Mouse (Mus musculus) layer of hippocampus, adult 9-11 months (tissue): ENCODE results near the gene Mrps33.

Experiments
- DNase-seq: peaks from one replicate; pipeline ENCODE4 v3.0.0; 2022

Mrps33 gene

GRCm38 (mm10) chr6:39810612-39811116 lies at the start of gene Mrps33:
Mrps33 (minus strand) TSS chr6:39810988.
- peak; percentile 98 for DNase-seq

GRCm38 (mm10) chr6:39849667-39850066 lies 38.9 kb upstream of the Mrps33 start:
- no peak for DNase-seq

- DNase-seq = no peak
These were observed 38.0 kb upstream of the Mrps33 start for GRCm38 (mm10) chr6:39848766-39849165.

DNA sequence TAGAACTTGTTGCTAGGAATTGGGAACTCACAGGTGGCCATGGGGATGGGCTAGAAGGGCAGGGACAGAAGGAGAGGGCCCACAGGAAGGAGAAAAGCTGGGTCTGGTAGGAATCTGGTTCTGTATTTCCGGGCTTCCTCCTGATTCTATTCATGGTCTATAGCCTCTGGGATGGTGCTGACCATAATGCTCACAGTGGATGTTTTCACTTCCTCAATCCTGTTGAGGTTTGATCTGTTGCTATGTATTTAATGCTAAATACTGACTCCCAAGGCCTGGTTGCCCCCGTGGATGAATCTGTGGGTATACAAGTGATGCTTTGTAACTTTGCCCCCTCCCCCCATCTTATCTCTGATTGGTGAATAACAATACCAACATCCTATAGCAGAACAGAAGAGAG lies 36.8 kb upstream of the Mrps33 start:
- DNase-seq = no peak

- DNase-seq = no peak
These were observed 33.0 kb upstream of the Mrps33 start for GRCm38 (mm10) chr6:39843698-39844342.

- DNase-seq = no peak
These were observed 17.9 kb upstream of the Mrps33 start for GRCm38 (mm10) chr6:39828736-39829135.

GRCm38 (mm10) chr6:39821241-39821640 lies 10.5 kb upstream of the Mrps33 start:
- DNase-seq = no peak

- no peak for DNase-seq
These were observed 8.1 kb upstream of the Mrps33 start for GRCm38 (mm10) chr6:39818922-39819321.

- no peak for DNase-seq
These were observed 2.3 kb downstream of the Mrps33 start for GRCm38 (mm10) chr6:39808511-39808910.

DNA sequence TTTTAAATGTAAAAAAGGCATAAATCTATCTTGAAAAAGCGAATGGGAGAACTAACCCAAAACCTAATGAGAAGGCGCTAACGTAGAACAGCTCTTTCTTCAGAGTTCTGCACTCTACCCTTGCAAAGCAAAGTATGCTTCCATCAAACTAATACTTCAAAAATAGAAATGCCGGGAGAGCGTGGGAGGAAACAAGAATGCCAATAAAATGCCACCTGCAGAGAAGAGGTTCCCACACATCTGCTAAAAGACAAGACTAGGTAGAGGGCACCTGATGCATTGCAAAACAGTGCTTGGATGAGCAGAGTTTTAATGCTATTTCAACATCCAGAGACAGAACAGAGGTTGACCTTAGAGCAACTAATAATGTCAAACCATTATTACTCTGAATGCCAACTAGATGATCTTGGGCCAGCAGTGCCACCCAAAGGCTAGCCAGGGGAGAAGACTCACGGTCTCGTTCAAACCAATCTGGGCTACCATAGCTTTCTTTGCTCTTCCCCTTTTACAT lies 3.7 kb downstream of the Mrps33 start:
- no peak for DNase-seq

DNA sequence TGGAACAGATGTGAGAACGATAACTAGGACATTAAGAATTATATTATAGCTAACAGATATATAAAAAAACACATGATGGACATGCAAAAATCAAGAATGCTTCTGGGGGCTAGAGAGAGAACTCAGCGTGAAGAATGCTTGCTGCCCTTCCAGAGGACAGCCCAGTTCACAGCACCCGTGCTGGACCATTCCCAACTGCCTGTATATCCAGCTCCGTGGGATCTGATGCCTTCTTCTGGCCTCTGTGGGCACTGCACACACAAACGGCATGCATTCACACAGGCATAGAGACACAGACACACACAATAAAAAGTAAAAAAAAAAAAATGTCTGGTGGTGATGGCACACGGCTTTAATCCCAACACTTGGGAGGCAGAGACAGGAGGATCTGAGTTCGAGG lies 4.5 kb downstream of the Mrps33 start:
- DNase-seq = no peak

- no peak for DNase-seq
These were observed 4.9 kb downstream of the Mrps33 start for GRCm38 (mm10) chr6:39805916-39806315.

DNA sequence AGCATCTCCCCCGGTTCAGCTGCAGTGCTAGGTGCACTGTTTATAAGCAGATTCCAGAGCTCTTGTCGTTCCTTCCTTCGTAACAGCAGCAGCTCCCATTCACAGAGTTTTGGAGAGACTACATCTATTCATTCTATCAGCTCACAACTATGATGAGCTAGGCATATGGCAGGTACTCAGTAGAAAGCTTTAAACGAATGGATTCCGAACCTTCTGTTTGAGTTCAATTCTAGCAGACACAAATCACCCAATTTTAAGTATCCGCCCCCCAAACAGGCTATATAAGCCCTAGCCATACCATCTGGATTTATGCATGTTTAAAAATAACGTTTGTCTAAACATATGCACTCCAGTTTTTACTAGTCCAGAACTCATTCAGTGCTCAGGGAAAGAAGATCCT lies 9.8 kb downstream of the Mrps33 start:
- no peak for DNase-seq

GRCm38 (mm10) chr6:39797076-39797475 lies 13.7 kb downstream of the Mrps33 start:
- peak; percentile 51 for DNase-seq

GRCm38 (mm10) chr6:39796150-39796549 lies 14.6 kb downstream of the Mrps33 start:
- DNase-seq = no peak

GRCm38 (mm10) chr6:39791806-39792205 lies 19.0 kb downstream of the Mrps33 start:
- DNase-seq = no peak

GRCm38 (mm10) chr6:39788408-39788807 lies 22.4 kb downstream of the Mrps33 start:
- DNase-seq = no peak

GRCm38 (mm10) chr6:39787783-39788182 lies 23.0 kb downstream of the Mrps33 start:
- DNase-seq = no peak

DNA sequence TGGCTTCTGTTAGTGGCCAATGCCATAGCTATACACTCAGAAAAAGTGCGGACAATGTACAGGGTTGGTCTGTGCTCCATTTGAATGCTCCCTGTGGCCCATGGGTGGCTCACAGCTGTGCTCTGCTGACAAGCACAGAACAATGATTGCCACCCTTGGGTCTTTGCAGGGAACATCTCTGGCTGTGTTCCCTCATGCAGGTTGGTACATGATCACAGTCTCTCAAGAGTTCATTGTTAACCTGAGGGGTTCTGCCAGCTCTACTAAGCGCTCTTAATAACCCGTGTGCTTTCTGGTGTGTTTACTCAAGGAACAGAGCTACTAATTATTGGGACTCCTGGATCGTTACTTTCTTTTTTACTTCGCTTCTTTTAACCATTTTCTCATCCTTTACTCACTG lies 24.8 kb downstream of the Mrps33 start:
- DNase-seq = no peak

GRCm38 (mm10) chr6:39783521-39783920 lies 27.3 kb downstream of the Mrps33 start:
- no peak for DNase-seq

DNA sequence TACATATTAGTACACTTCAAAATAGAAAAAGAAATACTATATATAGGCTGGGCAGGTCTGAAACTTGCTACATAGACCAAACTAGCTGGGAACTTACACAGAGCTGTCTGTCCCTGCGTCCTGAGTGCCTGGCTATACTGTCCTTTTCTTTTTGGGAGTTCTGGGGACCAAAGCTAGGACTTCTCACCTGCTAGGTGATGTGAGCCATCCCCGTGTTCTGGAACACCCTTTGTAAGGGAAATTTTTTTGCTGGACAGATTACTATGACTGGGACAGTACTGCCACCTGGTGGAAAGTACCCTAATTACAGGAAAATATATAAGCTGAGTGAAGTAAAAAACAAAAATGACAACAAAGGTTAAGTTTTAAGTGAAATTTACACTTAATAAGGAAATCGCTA lies 28.2 kb downstream of the Mrps33 start:
- DNase-seq = no peak

DNA sequence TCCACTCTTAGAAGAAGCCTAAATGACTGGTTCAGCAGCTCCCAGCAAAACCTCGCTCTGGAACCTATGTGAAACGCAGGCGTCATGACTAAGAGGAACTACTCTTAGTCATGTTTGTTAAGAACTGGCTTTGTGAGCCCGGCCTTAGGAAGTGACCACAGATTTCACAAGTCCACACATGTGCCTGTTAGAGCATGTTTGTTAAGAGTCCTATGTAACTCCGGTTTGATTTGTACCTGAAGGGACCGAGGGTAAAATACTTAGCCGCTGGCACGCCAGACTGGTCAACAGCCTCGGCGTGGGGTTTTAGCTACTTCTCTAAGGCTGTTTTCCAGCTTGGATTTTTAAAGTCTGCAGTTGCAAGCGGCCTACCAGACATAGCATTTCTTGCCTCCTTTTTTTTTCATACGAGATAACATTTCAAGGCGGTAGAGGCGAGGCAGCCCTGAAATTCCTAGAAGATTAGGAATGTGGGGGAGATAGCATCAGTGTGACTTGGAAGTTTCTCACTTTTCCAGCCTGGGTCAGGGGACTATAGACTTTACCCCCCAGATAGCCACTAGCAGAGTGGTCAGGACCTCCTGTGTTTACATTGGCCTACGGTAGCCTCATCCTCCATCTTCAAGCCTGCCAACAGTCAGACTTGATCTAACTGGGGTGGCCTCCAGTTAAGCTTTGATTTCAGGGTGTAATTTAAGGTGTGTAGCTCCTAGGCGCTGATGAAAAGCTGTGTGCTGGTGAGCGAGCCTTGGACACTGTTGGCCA lies 28.8 kb downstream of the Mrps33 start:
- peak; percentile 14 for DNase-seq

DNA sequence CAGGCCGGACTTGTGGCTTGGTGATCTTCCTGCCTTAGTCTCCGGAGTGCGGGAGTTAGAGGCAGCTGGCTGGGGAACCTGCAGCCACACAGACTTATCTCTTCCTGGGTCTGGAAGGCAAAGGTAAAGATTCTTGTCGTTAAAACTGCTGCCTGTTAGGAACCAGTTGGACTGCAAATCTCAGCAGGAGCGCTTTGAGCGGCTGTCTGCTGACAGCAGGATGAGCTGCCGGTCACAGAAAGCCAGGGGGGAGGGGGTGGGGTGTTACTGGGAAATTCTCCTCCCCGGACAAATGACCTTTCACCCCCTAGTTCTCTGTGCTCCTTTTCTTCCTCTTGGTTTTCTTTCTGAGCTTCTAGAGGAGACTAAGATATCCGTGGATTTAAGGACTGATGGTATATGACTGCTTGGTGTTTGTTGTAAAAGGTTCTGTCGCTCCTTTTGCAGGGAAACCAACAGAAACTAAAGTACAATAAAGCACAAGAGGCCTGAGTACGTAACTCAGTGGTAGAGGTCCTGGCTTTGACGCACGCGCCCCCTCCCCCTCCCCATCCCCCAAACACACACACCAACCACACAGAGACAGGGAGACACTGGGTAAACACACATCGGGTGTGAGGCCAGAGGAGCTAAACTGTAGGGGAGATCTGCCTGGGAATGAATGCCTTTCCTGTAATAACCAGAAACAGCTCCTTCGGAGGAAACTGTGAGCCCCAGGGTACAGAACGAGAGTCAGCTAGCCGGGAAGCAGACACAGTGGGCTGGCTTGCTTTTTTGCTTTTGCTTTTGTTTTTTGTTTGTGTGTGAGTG lies 29.7 kb downstream of the Mrps33 start:
- DNase-seq = no peak
